Mouse (Mus musculus) ES-CJ7 (cell line): ENCODE results near the gene Drd4.

ENCODE experiments used
- DNase-seq: peaks from one replicate; pipeline ENCODE4 v3.0.0; 2011; ENCODE audit warnings: low read depth, low spot score

Gene Drd4

DNA sequence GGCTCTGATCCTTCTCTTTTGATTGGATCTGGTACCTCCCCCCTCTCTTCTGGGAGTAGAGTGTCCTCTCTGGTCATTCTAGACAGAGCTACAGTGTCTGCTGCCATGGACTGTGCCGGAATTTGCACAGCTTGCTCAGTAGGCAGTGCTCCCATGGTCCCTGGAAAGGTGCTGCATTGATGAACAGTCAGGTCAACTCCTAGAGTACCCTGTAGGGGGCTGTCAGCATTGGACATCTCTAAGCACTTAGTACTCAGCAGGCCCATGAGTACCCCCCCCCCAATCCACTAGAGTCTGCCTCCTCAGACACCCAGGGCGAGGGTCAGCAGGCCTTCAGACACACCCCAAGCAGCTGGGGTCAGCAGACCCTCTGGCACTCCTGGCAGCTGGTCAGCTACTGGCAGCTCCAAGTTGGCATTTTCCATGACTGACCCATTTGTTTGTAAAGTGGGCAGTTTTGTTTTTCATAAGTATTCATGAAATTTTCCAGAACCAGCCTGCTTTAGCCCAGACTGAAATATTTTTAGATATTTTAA lies 43.3 kb downstream of the Drd4 start:
- no peak for DNase-seq

DNA sequence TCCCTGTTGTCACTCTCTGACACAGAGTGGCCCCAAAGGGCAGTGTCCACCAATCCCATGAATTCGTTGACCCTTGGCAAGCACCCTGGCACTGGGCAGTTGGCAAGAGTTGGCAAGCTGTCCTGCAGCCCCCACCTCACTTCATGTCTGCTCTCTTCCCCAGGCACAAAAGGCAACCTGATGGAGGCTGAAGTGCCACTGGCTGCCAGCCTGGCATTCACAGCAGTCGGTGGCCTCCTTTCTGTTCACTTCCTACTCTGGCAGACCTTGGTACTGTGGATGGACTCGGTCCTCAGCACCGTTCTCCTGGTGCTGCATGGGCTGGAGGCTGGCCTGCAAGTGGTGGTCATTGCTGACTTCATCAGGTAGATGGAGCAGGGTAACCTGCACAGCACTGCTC lies 43.9 kb downstream of the Drd4 start:
- no peak for DNase-seq

- DNase-seq: no peak
Measured at GRCm38 (mm10) chr7:141336296-141336695, 44.5 kb downstream of the Drd4 start.

DNA sequence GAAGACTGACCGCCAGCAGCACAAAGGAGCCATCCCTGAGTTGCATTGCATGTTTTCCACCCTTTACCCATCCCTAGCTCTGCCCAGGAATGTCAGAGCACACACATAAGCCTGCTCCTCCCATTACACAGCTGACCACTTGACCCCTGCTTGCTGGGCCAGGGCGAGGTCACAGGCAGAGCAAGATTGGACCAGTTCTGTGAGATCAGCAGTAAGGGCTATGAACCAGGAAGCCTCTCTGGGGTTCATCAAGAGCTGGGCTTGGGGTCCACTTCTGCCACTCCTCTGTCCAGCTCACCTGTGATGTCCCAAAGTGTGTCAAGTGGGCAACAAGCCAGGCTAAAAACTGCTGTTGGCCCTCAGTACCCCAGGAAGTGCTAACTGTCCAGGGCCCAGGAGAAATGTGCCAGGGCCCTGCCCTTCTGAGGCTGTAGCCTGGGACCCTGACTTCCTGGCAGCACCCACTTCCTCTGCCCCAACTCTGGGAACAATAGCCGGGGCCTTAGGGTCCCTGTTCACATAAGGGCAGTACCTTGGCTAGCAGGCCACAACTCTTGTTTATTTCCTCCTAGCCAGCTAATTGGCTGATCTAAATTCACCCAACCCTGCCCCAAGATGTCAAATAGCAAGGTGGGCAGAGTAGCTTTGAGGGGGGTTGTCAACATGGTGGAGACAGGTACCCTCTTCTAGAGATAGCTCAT lies 46.1 kb downstream of the Drd4 start:
- DNase-seq: no peak

- DNase-seq: no peak
Measured at GRCm38 (mm10) chr7:141338576-141339131, 46.8 kb downstream of the Drd4 start, which contains the start of gene Eps8l2. Gene Eps8l2 (plus strand): TSS chr7:141338880.

- DNase-seq: peak; percentile 67
Measured at GRCm38 (mm10) chr7:141339215-141339920, 47.6 kb downstream of the Drd4 start.

DNA sequence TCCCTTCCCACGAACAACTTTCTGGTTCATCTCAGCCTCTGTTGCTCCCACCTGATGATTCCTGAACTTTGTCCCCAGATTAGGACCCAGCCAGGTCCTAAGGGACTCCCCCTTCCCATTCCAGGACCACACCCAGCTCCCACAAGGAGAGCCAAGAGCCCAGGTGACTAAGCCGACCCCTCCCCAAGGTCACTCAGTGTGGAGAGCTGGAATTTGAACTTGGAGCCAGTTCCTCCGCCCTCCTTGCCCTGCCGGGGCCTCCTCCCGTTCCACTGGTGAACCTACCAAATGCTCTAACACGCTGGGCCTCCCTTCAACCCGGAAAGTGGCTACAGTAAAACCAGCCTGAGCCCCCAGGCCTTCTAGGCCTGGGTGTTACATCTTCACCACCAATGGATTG lies 48.2 kb downstream of the Drd4 start:
- peak; percentile 54 for DNase-seq

DNA sequence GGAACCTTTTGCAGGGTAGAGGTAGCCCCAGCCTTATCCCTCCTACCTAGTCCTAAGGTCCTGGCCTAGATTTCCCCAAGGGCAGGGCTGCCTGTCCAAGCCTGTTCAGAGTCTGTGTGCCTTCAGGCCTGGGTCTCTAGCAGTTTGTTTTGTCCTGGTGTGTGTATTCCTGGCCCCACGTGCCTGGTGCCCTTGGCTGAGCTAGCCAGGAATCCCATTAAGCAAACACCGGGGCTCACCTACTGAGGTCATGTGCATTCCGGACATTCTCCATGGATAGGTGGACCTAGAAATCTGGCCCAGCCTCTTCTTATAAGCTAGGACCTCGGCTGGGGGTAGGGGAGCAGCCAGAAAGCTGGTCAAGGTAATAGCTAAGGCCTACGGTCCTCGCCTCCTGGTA lies 48.7 kb downstream of the Drd4 start:
- DNase-seq: peak; percentile 40

GRCm38 (mm10) chr7:141341689-141342226 lies 50.0 kb downstream of the Drd4 start:
- no peak for DNase-seq

GRCm38 (mm10) chr7:141343230-141343629 lies 51.4 kb downstream of the Drd4 start:
- no peak for DNase-seq

DNA sequence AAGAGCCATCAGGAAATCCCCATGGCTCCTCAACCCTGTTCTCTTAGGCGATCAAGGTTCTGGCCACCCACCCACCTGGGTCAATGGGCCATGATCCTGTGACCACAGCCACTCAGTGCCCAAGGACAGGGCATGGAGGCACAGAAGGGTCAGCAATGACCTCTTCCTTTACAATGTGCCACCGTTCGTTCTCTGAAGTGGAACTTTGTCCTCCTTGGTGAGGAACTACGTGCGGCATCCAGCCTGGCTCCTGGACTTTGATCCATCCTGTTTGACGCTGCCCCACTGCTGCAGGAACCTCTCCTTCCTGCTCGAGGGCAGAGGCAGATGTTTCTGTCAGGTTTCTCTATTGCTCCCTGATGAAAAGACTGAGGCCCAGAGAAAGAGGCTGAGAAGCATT lies 51.9 kb downstream of the Drd4 start:
- no peak for DNase-seq

- DNase-seq: no peak
Measured at GRCm38 (mm10) chr7:141344787-141345186, 53.0 kb downstream of the Drd4 start.
